Mouse (Mus musculus): ENCODE results near the gene Gm5134.

DNA sequence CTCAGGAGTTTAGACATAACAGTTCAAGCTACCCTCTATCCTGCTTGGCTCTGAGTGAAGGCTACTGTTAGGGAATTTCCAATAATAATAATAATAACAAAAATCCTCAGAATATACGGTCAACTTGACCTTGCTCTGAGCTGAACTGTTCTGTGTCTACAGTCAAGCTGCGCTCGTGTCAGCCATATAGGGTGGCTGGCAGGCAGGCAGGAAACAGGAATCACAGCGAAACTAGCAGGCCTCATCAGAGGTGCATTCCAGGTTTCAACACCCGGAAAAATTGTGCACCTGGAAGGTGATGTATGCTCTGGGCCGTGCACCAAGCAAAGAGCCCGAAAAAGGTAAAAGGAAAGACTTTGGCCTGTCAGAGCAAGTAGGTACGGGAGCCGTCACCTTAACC is 74.1 kb downstream of the Gm5134 start:
- TF ChIP-seq GATA1 (IDR thresholded peaks at IDR 0.05; ENCODE audit: borderline replicate concordance, low read length) = no peak
- TF ChIP-seq CTCF (IDR thresholded peaks at IDR 0.05; ENCODE audit: low read depth, low read length) = no peak
